Mouse (Mus musculus) neural tube, embryonic 13.5 days (tissue): ENCODE data around the gene Erv3. TPM values are rescaled to one million over a fixed set of nuclear protein-coding genes. Genes with fewer than 3 reads are reported as not detected.
"Not testable (repeated sequence)": the region's sequence is repeated elsewhere in the genome, so short reads cannot be mapped to it uniquely, and the experiment has no call there.

Experiments used
- ATAC-seq: fragments of 200-750 bp; cut with Nextera tagmentation; 2 replicates; pipeline ENCODE4 v1.8.0; 2017; ENCODE audit warnings: low read depth, mild to moderate bottlenecking, moderate TSS enrichment, moderate library complexity
- H3K27ac ChIP-seq: fragments of 300-500 bp; sonication (generic); replicated peaks from 2 replicates; pipeline ENCODE4 v1.5.1; 2015; ENCODE audit warnings: moderate library complexity, mild to moderate bottlenecking, inconsistent platforms
- H3K27me3 ChIP-seq: fragments of 300-500 bp; sonication (generic); 2 replicates; pipeline ENCODE4 v1.6.1; 2015; ENCODE audit warnings: mild to moderate bottlenecking, inconsistent platforms
- H3K36me3 ChIP-seq: fragments of 300-500 bp; sonication (generic); 2 replicates; pipeline ENCODE4 v1.6.1; 2015; ENCODE audit warnings: mild to moderate bottlenecking, inconsistent platforms
- H3K4me1 ChIP-seq: fragments of 300-500 bp; sonication (generic); replicated peaks from 2 replicates; pipeline ENCODE4 v1.6.1; 2015; ENCODE audit warnings: inconsistent platforms
- H3K4me2 ChIP-seq: fragments of 300-500 bp; sonication (generic); 2 replicates; pipeline ENCODE4 v1.6.1; 2015; ENCODE audit warnings: inconsistent platforms, mild to moderate bottlenecking, moderate library complexity
- H3K4me3 ChIP-seq: fragments of 300-500 bp; sonication (generic); 2 replicates; pipeline ENCODE4 v1.5.1; 2015; ENCODE audit warnings: mild to moderate bottlenecking, inconsistent platforms
- H3K9ac ChIP-seq: fragments of 300-500 bp; sonication (generic); 2 replicates; pipeline ENCODE4 v1.6.1; 2015; ENCODE audit warnings: moderate library complexity, mild to moderate bottlenecking, inconsistent platforms
- H3K9me3 ChIP-seq: fragments of 300-500 bp; sonication (generic); 2 replicates; pipeline ENCODE4 v1.6.1; 2016; ENCODE audit warnings: inconsistent platforms
- WGBS: fragments of 180-500 bp; shearing (Covaris S2); methylation state at CpG from one replicate; pipeline ENCODE4 v1.1.7; 2015; 5-methylcytosine and 5-hydroxymethylcytosine counted together
- polyA plus RNA-seq: library from polyadenylated mRNA; unstranded; fragments of >200 nt; fragmentation: Nextera tagmentation; extraction: Ambion mirVana; gene quantifications from 2 replicates; pipeline ENCODE4 v1.2.1, GENCODE M21; 2015

Erv3 gene
- polyA plus RNA-seq, 1 experiment from 2014 or later, result 0.07 TPM

GRCm38 (mm10) chr2:131840611-131841320, 18.8 kb downstream of the Erv3 start:
- Histone ChIP-seq H3K4me1 (peaks cover 19% of the 10 kb centered on the region), H3K9ac (0 out of 2 replicates have a peak overlapping the region, but pooled peaks have one; percentile 2), H3K4me3 (no peak overlapping the region), H3K36me3 (no peaks in the 10 kb centered on the region), H3K4me2 (no peak overlapping the region), H3K27ac (peak overlapping the region; percentile 46; the same call in 1 of the 2 replicates), H3K27me3 (no peaks in the 10 kb centered on the region), H3K9me3 (no peaks in the 10 kb centered on the region)
- WGBS, result 41% methylated on average over 9 of the region's 9 CpGs
- no peak; the same call in 1 of the 2 replicates for ATAC-seq

- 97% methylated on average over 1 of the region's 1 CpGs for WGBS
Observed at GRCm38 (mm10) chr2:131834296-131834695, 25.3 kb downstream of the Erv3 start.

GRCm38 (mm10) chr2:131831861-131832260, 27.7 kb downstream of the Erv3 start:
- H3K9me3 ChIP-seq, result peaks cover 14% of the 10 kb centered on the region
- H3K9ac ChIP-seq, result no peak overlapping the region
- H3K4me2 ChIP-seq, result no peak overlapping the region
- no peak overlapping the region for H3K27ac ChIP-seq
- ATAC-seq, result no peak
- H3K36me3 ChIP-seq, result no peaks in the 10 kb centered on the region
- no peak overlapping the region for H3K4me3 ChIP-seq
- WGBS, result 31% methylated on average over 2 of the region's 2 CpGs
- peaks cover 8% of the 10 kb centered on the region; the same call in 1 of the 2 replicates for H3K4me1 ChIP-seq
- H3K27me3 ChIP-seq, result no peaks in the 10 kb centered on the region

More at GRCm38 (mm10) chr2:131834296-131834695, 25.3 kb downstream of the Erv3 start:
- ATAC-seq, result no peak
- Histone ChIP-seq H3K4me1 (no peaks in the 10 kb centered on the region), H3K27me3 (no peaks in the 10 kb centered on the region), H3K9me3 (peaks cover 14% of the 10 kb centered on the region), H3K27ac (no peak overlapping the region), H3K9ac (no peak overlapping the region), H3K36me3 (no peaks in the 10 kb centered on the region), H3K4me3 (no peak overlapping the region), H3K4me2 (no peak overlapping the region)

DNA sequence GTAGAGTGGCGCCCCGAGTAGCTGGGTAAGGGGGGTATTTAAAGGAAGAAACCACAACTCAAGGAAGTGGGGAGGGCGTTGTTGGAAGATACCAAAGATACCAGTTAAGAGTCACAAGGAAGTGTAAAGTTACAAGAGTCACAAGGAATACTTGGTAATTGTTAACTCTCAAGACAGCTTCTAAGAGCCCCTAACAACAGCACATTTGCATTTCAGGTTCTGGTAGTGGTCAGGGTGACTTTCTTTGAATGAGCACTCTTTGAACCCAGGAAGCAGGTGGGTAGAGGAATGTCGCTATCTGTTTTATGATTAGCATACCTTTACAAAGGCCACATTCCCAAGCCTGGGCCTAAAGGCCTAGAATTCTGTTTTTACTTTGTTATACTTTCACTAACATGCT, 28.6 kb downstream of the Erv3 start:
- not testable (repeated sequence) for H3K4me3 ChIP-seq, H3K4me1 ChIP-seq, ATAC-seq, H3K9ac ChIP-seq, H3K27ac ChIP-seq, H3K4me2 ChIP-seq, H3K27me3 ChIP-seq, H3K36me3 ChIP-seq
- H3K9me3 ChIP-seq, result peaks cover 14% of the 10 kb centered on the region
- WGBS, result 82% methylated on average over 4 of the region's 4 CpGs

- Histone ChIP-seq H3K9ac (no peak overlapping the region), H3K36me3 (no peaks in the 10 kb centered on the region), H3K27me3 (no peaks in the 10 kb centered on the region), H3K4me1 (peaks cover 8% of the 10 kb centered on the region; the same call in 1 of the 2 replicates), H3K4me3 (no peak overlapping the region), H3K9me3 (peaks cover 4% of the 10 kb centered on the region), H3K4me2 (peak overlapping the region; percentile 30), H3K27ac (no peak overlapping the region)
- WGBS, result 48% methylated on average over 18 of the region's 18 CpGs
- ATAC-seq, result peak; percentile 45
Observed at GRCm38 (mm10) chr2:131827999-131828975, 31.3 kb downstream of the Erv3 start.

GRCm38 (mm10) chr2:131827026-131827687, 32.4 kb downstream of the Erv3 start:
- Histone ChIP-seq H3K9ac (no peak overlapping the region), H3K9me3 (no peaks in the 10 kb centered on the region), H3K27ac (no peak overlapping the region), H3K36me3 (no peaks in the 10 kb centered on the region), H3K4me1 (peaks cover 8% of the 10 kb centered on the region; the same call in 1 of the 2 replicates), H3K4me2 (no peak overlapping the region), H3K4me3 (no peak overlapping the region), H3K27me3 (no peaks in the 10 kb centered on the region)
- ATAC-seq, result 0 out of 2 replicates have a peak, but pooled peaks have one; percentile 40
- WGBS, result 77% methylated on average over 4 of the region's 4 CpGs

DNA sequence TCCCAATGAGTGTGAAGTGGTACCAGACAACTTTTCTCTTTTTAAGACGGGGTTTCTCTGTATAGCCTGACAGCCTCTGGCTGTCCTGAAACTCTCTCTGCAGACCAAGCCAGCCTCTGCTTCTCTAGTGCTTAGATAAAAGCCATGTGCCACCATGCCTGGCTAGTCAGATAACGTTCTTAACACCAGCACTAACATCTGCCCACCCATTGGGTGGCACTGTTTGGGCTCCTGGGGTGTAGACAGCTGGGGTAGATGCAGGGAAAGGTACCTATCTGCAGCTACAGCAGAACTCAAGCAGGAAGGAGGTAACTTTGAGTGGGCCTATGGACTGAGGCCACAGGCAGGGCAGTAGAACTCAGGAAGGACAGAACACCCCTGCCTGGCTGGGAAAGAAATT, 34.0 kb downstream of the Erv3 start:
- H3K27ac ChIP-seq, result no peak overlapping the region
- no peak overlapping the region for H3K9ac ChIP-seq
- no peaks in the 10 kb centered on the region for H3K27me3 ChIP-seq
- H3K4me3 ChIP-seq, result no peak overlapping the region
- H3K4me1 ChIP-seq, result peaks cover 10% of the 10 kb centered on the region
- no peak overlapping the region for H3K4me2 ChIP-seq
- H3K9me3 ChIP-seq, result no peaks in the 10 kb centered on the region
- 62% methylated on average over 2 of the region's 2 CpGs for WGBS
- ATAC-seq, result no peak
- no peaks in the 10 kb centered on the region for H3K36me3 ChIP-seq

GRCm38 (mm10) chr2:131823931-131824330, 35.6 kb downstream of the Erv3 start:
- H3K9me3 ChIP-seq, result no peaks in the 10 kb centered on the region
- H3K4me1 ChIP-seq, result peaks cover 12% of the 10 kb centered on the region
- no peak overlapping the region for H3K9ac ChIP-seq
- no peaks in the 10 kb centered on the region for H3K27me3 ChIP-seq
- no peak for ATAC-seq
- no peak overlapping the region for H3K4me3 ChIP-seq
- no peak overlapping the region for H3K27ac ChIP-seq
- WGBS, result 46% methylated on average over 2 of the region's 2 CpGs
- no peaks in the 10 kb centered on the region for H3K36me3 ChIP-seq
- H3K4me2 ChIP-seq, result no peak overlapping the region

GRCm38 (mm10) chr2:131822492-131822891, 37.1 kb downstream of the Erv3 start:
- Histone ChIP-seq H3K27ac (no peak overlapping the region), H3K4me1 (peaks cover 5% of the 10 kb centered on the region), H3K4me2 (no peak overlapping the region), H3K27me3 (no peaks in the 10 kb centered on the region), H3K9ac (no peak overlapping the region), H3K9me3 (no peaks in the 10 kb centered on the region), H3K4me3 (no peak overlapping the region), H3K36me3 (no peaks in the 10 kb centered on the region)
- ATAC-seq, result no peak
- WGBS, result 82% methylated on average over 3 of the region's 3 CpGs

- H3K27ac ChIP-seq, result no peak overlapping the region
- H3K4me2 ChIP-seq, result no peak overlapping the region
- no peaks in the 10 kb centered on the region for H3K27me3 ChIP-seq
- H3K4me3 ChIP-seq, result no peak overlapping the region
- H3K9me3 ChIP-seq, result no peaks in the 10 kb centered on the region
- 71% methylated on average over 3 of the region's 3 CpGs for WGBS
- no peaks in the 10 kb centered on the region for H3K36me3 ChIP-seq
- peaks cover 5% of the 10 kb centered on the region for H3K4me1 ChIP-seq
- no peak for ATAC-seq
- H3K9ac ChIP-seq, result no peak overlapping the region
Observed at GRCm38 (mm10) chr2:131821708-131821990, 37.9 kb downstream of the Erv3 start.

- Histone ChIP-seq H3K4me2 (no peak overlapping the region), H3K27me3 (no peaks in the 10 kb centered on the region), H3K27ac (no peak overlapping the region), H3K4me3 (no peak overlapping the region), H3K9me3 (no peaks in the 10 kb centered on the region), H3K4me1 (peaks cover 5% of the 10 kb centered on the region), H3K36me3 (no peaks in the 10 kb centered on the region), H3K9ac (no peak overlapping the region)
- ATAC-seq, result peak; percentile 40; the same call in 1 of the 2 replicates
- WGBS, result 30% methylated on average over 6 of the region's 6 CpGs
Observed at GRCm38 (mm10) chr2:131820932-131821707, 38.4 kb downstream of the Erv3 start.
